Mouse (Mus musculus): ENCODE data around the gene Prkx.

- TF ChIP-seq GATA1 (IDR thresholded peaks at IDR 0.05; ENCODE audit: low read length) (no peak), TAL1 (IDR thresholded peaks at IDR 0.05; ENCODE audit: low read length) (no peak)
These were observed 868 bp downstream of the Prkx start for GRCm38 (mm10) chrX:77794962-77795857.

All from erythroblast, embryonic 14.5 days (primary cell).